Mouse (Mus musculus) hindbrain, embryonic 12.5 days (tissue): ENCODE measurements around the gene Mgst3. TPM values are rescaled to one million over a fixed set of nuclear protein-coding genes. Genes with fewer than 3 reads are reported as not detected.
"Not testable (repeated sequence)": the region's sequence is repeated elsewhere in the genome, so short reads cannot be mapped to it uniquely, and the experiment has no call there.

Source experiments
- ATAC-seq: fragments of 200-750 bp; cut with Nextera tagmentation; 2 replicates; pipeline ENCODE4 v1.8.0; 2017; ENCODE audit warnings: moderate TSS enrichment; ENCODE audit not compliant: low FRiP score
- H3K27ac ChIP-seq: fragments of 300-500 bp; sonication (generic); 2 replicates; pipeline ENCODE4 v1.5.1; 2016; ENCODE audit warnings: mild to moderate bottlenecking
- H3K27me3 ChIP-seq: fragments of 300-500 bp; sonication (generic); 2 replicates; pipeline ENCODE4 v1.6.1; 2016; ENCODE audit warnings: mild to moderate bottlenecking
- H3K36me3 ChIP-seq: fragments of 300-500 bp; sonication (generic); 2 replicates; pipeline ENCODE4 v1.6.1; 2016; ENCODE audit warnings: mild to moderate bottlenecking
- H3K4me1 ChIP-seq: fragments of 300-500 bp; sonication (generic); 2 replicates; pipeline ENCODE4 v1.6.1; 2016
- H3K4me2 ChIP-seq: fragments of 300-500 bp; sonication (generic); replicated peaks from 2 replicates; pipeline ENCODE4 v1.6.1; 2016; ENCODE audit warnings: mild to moderate bottlenecking
- H3K4me3 ChIP-seq: fragments of 300-500 bp; sonication (generic); 2 replicates; pipeline ENCODE4 v1.5.1; 2016; ENCODE audit warnings: mild to moderate bottlenecking
- H3K9ac ChIP-seq: fragments of 300-500 bp; sonication (generic); 2 replicates; pipeline ENCODE4 v1.6.1; 2016; ENCODE audit warnings: mild to moderate bottlenecking, moderate library complexity
- H3K9me3 ChIP-seq: fragments of 300-500 bp; sonication (generic); replicated peaks from 2 replicates; pipeline ENCODE4 v1.6.1; 2016; ENCODE audit warnings: mild to moderate bottlenecking
- WGBS: fragments of 180-500 bp; shearing (Covaris S2); methylation state at CpG from one replicate; pipeline ENCODE4 v1.1.7; 2016; 5-methylcytosine and 5-hydroxymethylcytosine counted together
- polyA plus RNA-seq: library from polyadenylated mRNA; unstranded; fragments of >200 nt; fragmentation: Nextera tagmentation; extraction: Ambion mirVana; gene quantifications from 2 replicates; pipeline ENCODE4 v1.2.1, GENCODE M21; 2016

The Mgst3 gene
- polyA plus RNA-seq, 1 experiment from 2014 or later, result 59.7 TPM

DNA sequence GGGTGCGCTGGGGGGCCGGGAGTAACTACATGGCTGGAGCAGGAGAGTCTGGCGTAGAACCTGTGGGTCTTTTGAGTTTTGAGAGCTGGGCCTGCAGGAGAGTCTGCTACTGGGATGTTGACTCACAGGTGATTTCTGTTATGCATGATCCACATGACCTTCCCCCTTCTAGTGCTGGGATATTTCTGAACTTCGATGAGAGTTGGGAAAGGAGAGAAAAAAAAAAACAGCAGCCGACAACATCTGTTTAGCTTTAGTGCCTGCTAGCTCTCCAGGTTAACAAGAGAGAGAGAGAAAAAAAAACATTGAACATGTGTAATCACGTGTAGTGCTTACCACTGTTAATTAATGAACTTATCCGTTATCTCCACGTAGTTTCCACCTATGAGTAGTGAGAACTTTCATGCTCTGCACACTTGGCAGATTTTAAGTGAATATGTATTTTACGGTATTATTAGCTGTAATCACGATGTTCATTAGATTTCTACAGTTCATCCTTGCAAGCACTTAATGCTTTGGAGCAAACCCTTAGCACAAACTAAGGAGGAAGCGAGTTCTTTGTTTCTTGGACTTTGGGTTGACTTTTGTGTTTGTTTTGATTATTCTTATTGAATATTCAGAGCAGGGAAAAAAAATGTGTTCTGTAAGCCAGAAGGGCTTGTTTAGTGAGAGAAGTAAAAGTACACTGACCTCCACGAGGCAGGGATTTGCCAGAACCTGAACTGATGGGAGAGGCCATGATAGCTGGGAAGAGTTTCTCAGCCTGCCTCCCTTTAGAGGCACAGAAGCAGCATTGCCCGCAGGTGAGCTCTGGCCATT is 42.8 kb downstream of the Mgst3 start:
- no peak for ATAC-seq

DNA sequence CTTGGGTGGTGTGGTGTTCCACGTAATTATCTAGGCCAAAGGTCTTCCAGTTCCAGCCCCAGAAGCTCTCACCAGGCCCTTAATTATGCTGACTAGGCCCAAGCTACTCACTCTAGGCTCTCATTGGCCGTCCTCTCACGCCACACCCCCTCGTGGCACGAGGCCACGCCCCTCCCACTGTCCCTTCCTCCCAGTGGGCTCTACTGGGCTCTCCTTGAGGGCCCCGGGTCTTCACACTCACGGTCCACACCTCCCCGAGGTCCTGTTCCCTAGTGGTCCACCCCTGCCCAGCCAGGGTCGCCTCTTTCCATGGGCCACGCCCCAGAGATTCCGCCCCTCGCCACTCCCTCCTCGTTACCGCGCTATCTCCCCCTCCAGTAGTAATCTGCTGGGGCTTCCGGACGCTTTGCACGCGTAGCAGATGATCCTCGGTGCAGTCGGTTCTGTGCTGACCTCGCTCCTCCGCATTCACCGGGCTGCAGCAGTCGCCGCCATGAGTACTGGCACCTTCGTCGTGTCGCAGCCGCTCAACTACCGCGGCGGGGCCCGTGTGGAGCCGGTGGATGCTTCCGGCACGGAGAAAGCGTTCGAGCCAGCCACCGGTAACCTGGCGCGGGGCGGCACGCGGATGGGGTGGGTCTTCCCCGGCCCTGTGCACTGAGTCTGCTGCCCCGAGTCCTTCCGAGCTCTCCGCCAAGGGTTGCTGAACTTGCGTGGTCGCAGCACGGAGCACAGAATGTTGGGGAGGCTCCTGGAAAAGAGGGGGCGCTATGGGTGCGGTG is 43.6 kb downstream of the Mgst3 start, which contains the start of gene Aldh9a1:
Gene Aldh9a1, plus strand, starts transcription at position 177 of the 782 bp plus-strand sequence.
- Histone ChIP-seq H3K9me3 (no peaks in the 10 kb centered on the region), H3K27me3 (no peaks in the 10 kb centered on the region), H3K27ac (peak within 1 kb of the TSS; percentile 77), H3K9ac (peak within 1 kb of the TSS; percentile 63), H3K36me3 (peaks cover 10% of the 10 kb centered on the region; the same call in 1 of the 2 replicates), H3K4me3 (peak within 1 kb of the TSS; percentile 71), H3K4me2 (peak within 1 kb of the TSS; percentile 80), H3K4me1 (0 out of 2 replicates have a peak, but pooled peaks cover 3% of the 10 kb centered on the region)
- ATAC-seq, result peak; percentile 99
- under 1% methylated on average over 55 of the region's 55 CpGs for WGBS

More for the DNA sequence above, 42.8 kb downstream of the Mgst3 start:
- H3K9me3 ChIP-seq, result no peaks in the 10 kb centered on the region
- 32% methylated on average over 13 of the region's 13 CpGs for WGBS
- H3K4me1 ChIP-seq, result 0 out of 2 replicates have a peak, but pooled peaks cover 3% of the 10 kb centered on the region
- peak overlapping the region; percentile 77; the same call in 1 of the 2 replicates for H3K27ac ChIP-seq
- no peaks in the 10 kb centered on the region for H3K27me3 ChIP-seq
- H3K36me3 ChIP-seq, result peaks cover 12% of the 10 kb centered on the region; the same call in 1 of the 2 replicates
- H3K4me2 ChIP-seq, result peak overlapping the region; percentile 80
- peak overlapping the region; percentile 63 for H3K9ac ChIP-seq
- peak overlapping the region; percentile 71 for H3K4me3 ChIP-seq

DNA sequence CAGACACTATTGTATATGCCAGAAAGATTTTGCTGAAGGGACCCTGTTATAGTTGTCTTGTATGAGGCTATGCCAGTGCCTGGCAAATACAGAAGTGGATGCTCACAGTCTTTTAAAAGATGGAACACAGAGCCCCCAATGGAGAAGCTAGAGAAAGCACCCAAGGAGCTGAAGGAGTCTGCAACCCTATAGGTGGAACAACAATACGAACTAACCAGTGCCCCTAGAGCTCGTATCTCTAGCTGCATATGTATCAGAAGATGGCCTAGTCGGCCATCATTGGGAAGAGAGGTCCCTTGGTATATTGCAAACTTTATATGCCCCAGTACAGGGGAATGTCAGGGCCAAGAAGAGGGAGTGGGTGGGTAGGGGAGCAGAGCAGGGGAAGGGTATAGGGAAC is 44.4 kb downstream of the Mgst3 start:
- not testable (repeated sequence) for H3K4me2 ChIP-seq, H3K9ac ChIP-seq, H3K9me3 ChIP-seq, H3K4me1 ChIP-seq, H3K4me3 ChIP-seq, H3K27ac ChIP-seq, H3K36me3 ChIP-seq, H3K27me3 ChIP-seq, ATAC-seq
- whole genome bisulfite sequencing, result 70% methylated on average over 3 of the region's 3 CpGs

GRCm38 (mm10) chr1:167345994-167346520 is 47.6 kb downstream of the Mgst3 start:
- H3K27me3 ChIP-seq, H3K36me3 ChIP-seq, H3K9me3 ChIP-seq, H3K4me1 ChIP-seq, H3K4me3 ChIP-seq, ATAC-seq, H3K4me2 ChIP-seq, H3K9ac ChIP-seq, H3K27ac ChIP-seq: not testable (repeated sequence)
- 89% methylated on average over 10 of the region's 10 CpGs for WGBS

- no peak overlapping the region for H3K27ac ChIP-seq
- H3K36me3 ChIP-seq, result no peaks in the 10 kb centered on the region
- H3K4me2 ChIP-seq, result no peak overlapping the region
- no peak overlapping the region for H3K9ac ChIP-seq
- WGBS, result 88% methylated on average over 10 of the region's 10 CpGs
- H3K9me3 ChIP-seq, result no peaks in the 10 kb centered on the region
- no peak overlapping the region for H3K4me3 ChIP-seq
- peaks cover 9% of the 10 kb centered on the region for H3K27me3 ChIP-seq
- no peak for ATAC-seq
- H3K4me1 ChIP-seq, result 0 out of 2 replicates have a peak, but pooled peaks cover 6% of the 10 kb centered on the region
Measured at GRCm38 (mm10) chr1:167342831-167343230, 50.8 kb downstream of the Mgst3 start.

DNA sequence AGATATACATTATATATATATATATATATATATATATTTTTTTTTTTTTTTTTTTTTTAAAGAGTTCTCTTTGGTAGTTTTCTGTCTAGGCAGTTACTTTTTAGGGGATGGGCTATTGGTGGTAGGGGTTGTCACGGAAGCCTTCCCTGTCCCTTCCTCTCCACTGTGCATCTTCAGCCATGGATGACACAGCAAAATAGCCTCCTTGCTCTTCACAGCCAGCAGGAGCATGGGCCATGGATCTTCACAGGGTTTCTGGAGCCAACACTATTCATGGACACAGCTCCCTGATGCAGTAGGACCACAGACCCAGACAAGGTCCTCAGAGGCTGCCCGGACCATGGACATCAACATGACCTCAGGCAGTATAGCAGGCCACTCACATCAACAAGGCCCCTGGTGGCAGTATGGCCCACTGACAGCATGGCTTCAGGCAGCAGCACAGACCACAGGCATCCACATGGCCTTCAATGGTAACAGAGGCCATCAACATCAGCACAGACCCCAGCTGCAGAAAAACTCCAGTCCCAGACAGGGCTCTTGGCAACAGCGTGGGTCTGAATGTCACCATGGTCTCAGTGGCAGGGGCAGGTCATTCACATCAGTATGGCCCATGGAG is 52.6 kb downstream of the Mgst3 start:
- H3K36me3 ChIP-seq, result no peaks in the 10 kb centered on the region
- no peak overlapping the region for H3K27ac ChIP-seq
- no peaks in the 10 kb centered on the region for H3K9me3 ChIP-seq
- WGBS, result 89% methylated on average over 3 of the region's 3 CpGs
- H3K9ac ChIP-seq, result no peak overlapping the region
- H3K4me1 ChIP-seq, result 0 out of 2 replicates have a peak, but pooled peaks cover 6% of the 10 kb centered on the region
- no peak overlapping the region for H3K4me2 ChIP-seq
- no peak overlapping the region for H3K4me3 ChIP-seq
- ATAC-seq, result no peak
- peaks cover 9% of the 10 kb centered on the region for H3K27me3 ChIP-seq

DNA sequence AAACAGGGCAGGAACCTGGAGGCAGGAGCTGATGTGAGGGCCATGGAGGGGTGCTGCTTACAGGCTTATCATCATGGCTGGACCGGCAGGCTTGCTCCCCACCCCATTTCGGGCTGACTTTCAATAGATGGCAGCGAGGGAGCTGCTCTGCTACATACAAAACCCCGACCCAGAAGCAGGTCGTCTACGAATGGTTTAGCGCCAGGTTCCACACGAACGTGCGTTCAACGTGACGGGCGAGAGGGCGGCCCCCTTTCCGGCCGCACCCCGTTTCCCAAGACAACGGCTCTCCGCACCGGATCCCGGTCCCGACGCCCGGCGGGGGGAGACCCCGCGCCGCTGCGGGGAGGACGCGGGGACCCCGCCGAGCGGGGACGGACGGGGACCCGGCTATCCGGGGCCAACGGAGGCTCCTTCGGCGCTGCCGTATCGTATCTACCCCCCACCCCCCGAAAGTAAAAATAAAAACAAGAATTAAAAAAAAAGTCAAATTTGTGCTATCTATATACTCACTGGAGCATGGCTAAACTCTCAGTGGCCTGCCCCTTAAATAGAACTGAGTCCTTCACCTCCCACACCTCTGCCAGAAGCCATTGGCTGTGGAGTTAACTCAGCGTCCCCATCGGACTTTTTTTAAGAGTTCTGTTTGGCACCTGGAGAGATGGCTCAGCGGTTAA is 53.4 kb downstream of the Mgst3 start:
- Histone ChIP-seq H3K9me3 (no peaks in the 10 kb centered on the region), H3K9ac (peak overlapping the region; percentile 60), H3K27me3 (peaks cover 9% of the 10 kb centered on the region), H3K27ac (no peak overlapping the region), H3K4me2 (peak overlapping the region; percentile 80), H3K4me1 (0 out of 2 replicates have a peak, but pooled peaks cover 6% of the 10 kb centered on the region), H3K4me3 (peak overlapping the region; percentile 43), H3K36me3 (no peaks in the 10 kb centered on the region)
- 4% methylated on average over 47 of the region's 47 CpGs for WGBS
- ATAC-seq, result peak; percentile 65; the same call in 1 of the 2 replicates

GRCm38 (mm10) chr1:167339177-167339781 is 54.4 kb downstream of the Mgst3 start:
- H3K27ac ChIP-seq, result no peak overlapping the region
- 0 out of 2 replicates have a peak, but pooled peaks cover 6% of the 10 kb centered on the region for H3K4me1 ChIP-seq
- H3K27me3 ChIP-seq, result peaks cover 9% of the 10 kb centered on the region
- H3K9me3 ChIP-seq, result no peaks in the 10 kb centered on the region
- WGBS, result 80% methylated on average over 7 of the region's 9 CpGs
- no peak overlapping the region for H3K9ac ChIP-seq
- H3K4me2 ChIP-seq, result no peak overlapping the region
- no peaks in the 10 kb centered on the region for H3K36me3 ChIP-seq
- no peak for ATAC-seq
- no peak overlapping the region for H3K4me3 ChIP-seq

- no peak overlapping the region for H3K4me2 ChIP-seq
- no peak overlapping the region for H3K4me3 ChIP-seq
- H3K27ac ChIP-seq, result no peak overlapping the region
- no peak overlapping the region for H3K9ac ChIP-seq
- H3K27me3 ChIP-seq, result peaks cover 9% of the 10 kb centered on the region
- 0 out of 2 replicates have a peak, but pooled peaks cover 6% of the 10 kb centered on the region for H3K4me1 ChIP-seq
- no peak for ATAC-seq
- H3K9me3 ChIP-seq, result no peaks in the 10 kb centered on the region
- peaks cover 3% of the 10 kb centered on the region for H3K36me3 ChIP-seq
- WGBS, result 17% methylated on average over 12 of the region's 12 CpGs
Measured at GRCm38 (mm10) chr1:167337463-167338095, 56.1 kb downstream of the Mgst3 start.

- no peak overlapping the region for H3K4me2 ChIP-seq
- no peak overlapping the region for H3K9ac ChIP-seq
- H3K36me3 ChIP-seq, result peaks cover 13% of the 10 kb centered on the region
- H3K27ac ChIP-seq, result no peak overlapping the region
- peaks cover 5% of the 10 kb centered on the region for H3K27me3 ChIP-seq
- ATAC-seq, result no peak
- H3K4me3 ChIP-seq, result no peak overlapping the region
- no peaks in the 10 kb centered on the region for H3K9me3 ChIP-seq
- whole genome bisulfite sequencing, result 91% methylated on average over 3 of the region's 3 CpGs
- 0 out of 2 replicates have a peak, but pooled peaks cover 6% of the 10 kb centered on the region for H3K4me1 ChIP-seq
Measured at GRCm38 (mm10) chr1:167336398-167336797, 57.2 kb downstream of the Mgst3 start.

GRCm38 (mm10) chr1:167331106-167331505 is 62.5 kb downstream of the Mgst3 start:
- H3K27ac ChIP-seq, result no peak overlapping the region
- H3K4me2 ChIP-seq, result no peak overlapping the region
- ATAC-seq, result no peak
- peaks cover 45% of the 10 kb centered on the region for H3K36me3 ChIP-seq
- H3K9ac ChIP-seq, result no peak overlapping the region
- no peak overlapping the region for H3K4me3 ChIP-seq
- no peaks in the 10 kb centered on the region for H3K4me1 ChIP-seq
- WGBS, result 92% methylated on average over 8 of the region's 8 CpGs
- no peaks in the 10 kb centered on the region for H3K27me3 ChIP-seq
- H3K9me3 ChIP-seq, result no peaks in the 10 kb centered on the region
